Mouse (Mus musculus): ENCODE measurements around the gene Lrrc26. TPM values are rescaled to one million over a fixed set of nuclear protein-coding genes. Genes with fewer than 3 reads are reported as not detected.

The Lrrc26 gene
- polyA plus RNA-seq, 1 experiment, result not detected

- peaks cover 77% of the 10 kb centered on the region for H3K4me1 ChIP-seq (ENCODE audit: control insufficient read depth, insufficient read depth, low read length)
- TF ChIP-seq CTCF (IDR thresholded peaks at IDR 0.05; ENCODE audit: insufficient read depth, low read depth, low read length), result no peak
- TF ChIP-seq POLR2A (IDR thresholded peaks at IDR 0.05; ENCODE audit: insufficient read depth, low read depth, low read length), result peak; percentile 17
- peak overlapping the region; percentile 14; the same call in 1 of the 2 replicates for H3K4me3 ChIP-seq (ENCODE audit: insufficient read depth, low read depth, low read length)
- H3K27ac ChIP-seq (ENCODE audit: insufficient read depth, low read depth, low read length), result peak overlapping the region; percentile 29; the same call in 1 of the 2 replicates
- WGBS, result 2% methylated on average over 54 of the region's 54 CpGs
These were observed 543 bp downstream of the Lrrc26 start for GRCm38 (mm10) chr2:25290101-25290815.

- peaks cover 82% of the 10 kb centered on the region for H3K4me1 ChIP-seq (ENCODE audit: control insufficient read depth, insufficient read depth, low read length)
- peak overlapping the region; percentile 34; the same call in 1 of the 2 replicates for H3K27ac ChIP-seq (ENCODE audit: insufficient read depth, low read depth, low read length)
These were observed 1.1 kb downstream of the Lrrc26 start for GRCm38 (mm10) chr2:25290816-25291130.

GRCm38 (mm10) chr2:25291184-25292053 is 1.7 kb downstream of the Lrrc26 start:
- Histone ChIP-seq H3K4me3 (ENCODE audit: insufficient read depth, low read depth, low read length) (no peak overlapping the region), H3K4me1 (ENCODE audit: control insufficient read depth, insufficient read depth, low read length) (peaks cover 83% of the 10 kb centered on the region), H3K27ac (ENCODE audit: insufficient read depth, low read depth, low read length) (peak overlapping the region; percentile 34; the same call in 1 of the 2 replicates)
- TF ChIP-seq CTCF (IDR thresholded peaks at IDR 0.05; ENCODE audit: insufficient read depth, low read depth, low read length), result no peak; the same call in 1 of the 2 replicates
- TF ChIP-seq POLR2A (IDR thresholded peaks at IDR 0.05; ENCODE audit: insufficient read depth, low read depth, low read length), result no peak
- whole genome bisulfite sequencing, result 17% methylated on average over 32 of the region's 32 CpGs

More at GRCm38 (mm10) chr2:25290816-25291130, 1.1 kb downstream of the Lrrc26 start:
- H3K4me3 ChIP-seq (ENCODE audit: insufficient read depth, low read depth, low read length), result no peak overlapping the region
- 1% methylated on average over 18 of the region's 18 CpGs for WGBS
- no peak; the same call in 1 of the 2 replicates for TF ChIP-seq POLR2A (IDR thresholded peaks at IDR 0.05; ENCODE audit: insufficient read depth, low read depth, low read length)
- peak; percentile 23; the same call in 1 of the 2 replicates for TF ChIP-seq CTCF (IDR thresholded peaks at IDR 0.05; ENCODE audit: insufficient read depth, low read depth, low read length)

- WGBS, result 5% methylated on average over 40 of the region's 43 CpGs
- Histone ChIP-seq H3K4me1 (ENCODE audit: control insufficient read depth, insufficient read depth, low read length) (peaks cover 81% of the 10 kb centered on the region), H3K4me3 (ENCODE audit: insufficient read depth, low read depth, low read length) (peak overlapping the region; percentile 7; the same call in 1 of the 2 replicates), H3K27ac (ENCODE audit: insufficient read depth, low read depth, low read length) (peak overlapping the region; percentile 34; the same call in 1 of the 2 replicates)
- TF ChIP-seq CTCF (IDR thresholded peaks at IDR 0.05; ENCODE audit: insufficient read depth, low read depth, low read length) (no peak), POLR2A (IDR thresholded peaks at IDR 0.05; ENCODE audit: insufficient read depth, low read depth, low read length) (no peak)
These were observed 2.4 kb downstream of the Lrrc26 start for GRCm38 (mm10) chr2:25292054-25292544.

GRCm38 (mm10) chr2:25292856-25293255 is 3.1 kb downstream of the Lrrc26 start:
- Histone ChIP-seq H3K4me3 (ENCODE audit: insufficient read depth, low read depth, low read length) (0 out of 2 replicates have a peak overlapping the region, but pooled peaks have one; percentile 7), H3K27ac (ENCODE audit: insufficient read depth, low read depth, low read length) (peak overlapping the region; percentile 6; the same call in 1 of the 2 replicates), H3K4me1 (ENCODE audit: control insufficient read depth, insufficient read depth, low read length) (peaks cover 81% of the 10 kb centered on the region)
- TF ChIP-seq POLR2A (IDR thresholded peaks at IDR 0.05; ENCODE audit: insufficient read depth, low read depth, low read length), result 0 out of 2 replicates have a peak, but pooled peaks have one; percentile 13
- peak; percentile 78 for TF ChIP-seq CTCF (IDR thresholded peaks at IDR 0.05; ENCODE audit: insufficient read depth, low read depth, low read length)
- WGBS, result 0% methylated on average over 1 of the region's 1 CpGs

- 67% methylated on average over 9 of the region's 9 CpGs for WGBS
- Histone ChIP-seq H3K27ac (ENCODE audit: insufficient read depth, low read depth, low read length) (no peak overlapping the region), H3K4me3 (ENCODE audit: insufficient read depth, low read depth, low read length) (no peak overlapping the region), H3K4me1 (ENCODE audit: control insufficient read depth, insufficient read depth, low read length) (peaks cover 75% of the 10 kb centered on the region)
- TF ChIP-seq CTCF (IDR thresholded peaks at IDR 0.05; ENCODE audit: insufficient read depth, low read depth, low read length), result no peak
- TF ChIP-seq POLR2A (IDR thresholded peaks at IDR 0.05; ENCODE audit: insufficient read depth, low read depth, low read length), result no peak
These were observed 4.0 kb downstream of the Lrrc26 start for GRCm38 (mm10) chr2:25293706-25294105.

- Histone ChIP-seq H3K27ac (ENCODE audit: insufficient read depth, low read depth, low read length) (no peak overlapping the region), H3K4me3 (ENCODE audit: insufficient read depth, low read depth, low read length) (no peak overlapping the region), H3K4me1 (ENCODE audit: control insufficient read depth, insufficient read depth, low read length) (peaks cover 41% of the 10 kb centered on the region)
- TF ChIP-seq POLR2A (IDR thresholded peaks at IDR 0.05; ENCODE audit: insufficient read depth, low read depth, low read length), result no peak
- no peak for TF ChIP-seq CTCF (IDR thresholded peaks at IDR 0.05; ENCODE audit: insufficient read depth, low read depth, low read length)
- 67% methylated on average over 8 of the region's 8 CpGs for WGBS
These were observed 7.4 kb downstream of the Lrrc26 start for GRCm38 (mm10) chr2:25297093-25297492.

- Histone ChIP-seq H3K4me1 (ENCODE audit: control insufficient read depth, insufficient read depth, low read length) (peaks cover 32% of the 10 kb centered on the region), H3K27ac (ENCODE audit: insufficient read depth, low read depth, low read length) (no peak overlapping the region), H3K4me3 (ENCODE audit: insufficient read depth, low read depth, low read length) (no peak overlapping the region)
- 79% methylated on average over 10 of the region's 10 CpGs for WGBS
- no peak for TF ChIP-seq POLR2A (IDR thresholded peaks at IDR 0.05; ENCODE audit: insufficient read depth, low read depth, low read length)
- TF ChIP-seq CTCF (IDR thresholded peaks at IDR 0.05; ENCODE audit: insufficient read depth, low read depth, low read length), result no peak
These were observed 8.3 kb downstream of the Lrrc26 start for GRCm38 (mm10) chr2:25298046-25298445.

Data from olfactory bulb, adult 2 months (tissue).